Mouse (Mus musculus) megakaryocyte, embryonic 14.5 days (primary cell): ENCODE measurements around the gene Gm20388.

ENCODE experiments used
- FLI1 ChIP-seq: IDR thresholded peaks from 2 replicates; pipeline ENCODE4 v1.6.1; 2012; ENCODE audit warnings: low read length, inconsistent platforms, mixed read lengths
- GATA1 ChIP-seq: IDR thresholded peaks from 3 replicates; pipeline ENCODE4 v1.6.1; 2012; ENCODE audit warnings: mixed read lengths, low read length, inconsistent platforms, borderline replicate concordance

DNA sequence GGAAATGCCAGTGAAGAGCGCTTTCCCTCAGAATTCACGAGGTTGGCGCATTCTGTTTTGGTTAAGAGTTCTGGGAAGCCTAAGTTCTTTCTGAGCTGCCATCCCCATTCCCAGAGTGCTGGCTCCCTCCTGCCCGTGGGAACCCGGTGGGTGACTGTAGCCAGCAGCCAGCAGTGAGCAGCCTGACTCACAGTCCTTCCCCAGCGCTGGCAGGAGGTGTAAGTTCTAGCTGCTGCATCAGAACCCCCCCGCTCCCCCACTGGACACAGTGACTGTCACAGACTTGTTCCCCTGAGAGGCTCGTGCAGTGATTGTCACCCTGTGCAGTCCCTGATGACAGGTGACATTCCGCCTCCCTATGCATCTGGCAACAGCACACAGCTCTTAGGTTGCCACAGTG lies 59.5 kb downstream of the Gm20388 start:
- no peak for TF ChIP-seq GATA1
- TF ChIP-seq FLI1: no peak
